Mouse (Mus musculus) adrenal gland, adult 2 months (tissue): ENCODE measurements around the gene Rasgef1b. TPM values are rescaled to one million over a fixed set of nuclear protein-coding genes. Genes with fewer than 3 reads are reported as not detected.

Experiments used
- DNase-seq: peaks from one replicate; pipeline ENCODE4 v3.0.0; 2021
- polyA plus RNA-seq: library from polyadenylated mRNA; depleted of rRNA; stranded (reverse); fragments of >200 nt; gene quantifications from 2 replicates; pipeline ENCODE4 v1.2.3, GENCODE M21; 2012
- total RNA-seq, 2 experiments: library from RNA; stranded (reverse); gene quantifications; 2 replicates each; pipeline ENCODE4 v1.2.3; 2021

Rasgef1b gene
- total and polyA plus RNA-seq, 3 experiments = 2.2 to 11.4 (median 9.1) TPM

DNA sequence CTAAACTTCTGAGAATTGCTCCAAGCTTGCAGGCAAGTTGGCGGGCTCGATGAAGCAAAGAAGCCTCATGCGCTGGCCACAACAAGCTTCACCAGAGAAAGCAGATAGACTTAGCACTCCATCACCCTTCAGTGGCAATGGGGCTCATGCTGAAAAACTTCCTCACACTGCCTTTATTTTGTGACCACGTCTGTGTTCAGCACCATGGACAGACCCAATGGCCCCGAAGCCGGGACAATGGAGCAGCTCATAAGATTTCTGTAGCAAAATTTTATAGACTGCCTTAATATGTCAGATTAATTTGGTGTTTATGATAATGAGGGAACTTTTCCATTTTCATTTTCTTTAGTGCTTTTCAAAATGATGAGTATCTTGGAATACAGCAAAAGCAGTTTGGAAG is 21.6 kb downstream of the Rasgef1b start:
- DNase-seq = no peak

DNA sequence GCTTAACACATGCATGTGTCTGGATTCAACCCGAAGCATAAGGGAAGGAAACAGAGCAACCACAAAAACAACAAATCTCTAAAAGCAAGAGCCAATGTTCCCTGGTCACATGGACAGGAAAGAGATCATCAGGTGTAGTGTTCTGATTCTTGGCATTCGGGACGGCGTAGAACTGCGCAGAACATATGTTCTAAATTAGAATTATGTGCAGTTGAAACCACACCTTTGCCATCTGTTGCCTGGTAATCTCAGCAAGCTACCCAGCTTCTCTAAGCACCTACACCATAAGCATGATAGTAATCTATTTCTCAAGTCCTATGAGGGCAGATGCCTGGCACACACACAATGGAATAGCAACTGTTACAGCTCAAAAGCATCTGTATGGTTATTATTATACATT is 27.1 kb downstream of the Rasgef1b start:
- no peak for DNase-seq

DNA sequence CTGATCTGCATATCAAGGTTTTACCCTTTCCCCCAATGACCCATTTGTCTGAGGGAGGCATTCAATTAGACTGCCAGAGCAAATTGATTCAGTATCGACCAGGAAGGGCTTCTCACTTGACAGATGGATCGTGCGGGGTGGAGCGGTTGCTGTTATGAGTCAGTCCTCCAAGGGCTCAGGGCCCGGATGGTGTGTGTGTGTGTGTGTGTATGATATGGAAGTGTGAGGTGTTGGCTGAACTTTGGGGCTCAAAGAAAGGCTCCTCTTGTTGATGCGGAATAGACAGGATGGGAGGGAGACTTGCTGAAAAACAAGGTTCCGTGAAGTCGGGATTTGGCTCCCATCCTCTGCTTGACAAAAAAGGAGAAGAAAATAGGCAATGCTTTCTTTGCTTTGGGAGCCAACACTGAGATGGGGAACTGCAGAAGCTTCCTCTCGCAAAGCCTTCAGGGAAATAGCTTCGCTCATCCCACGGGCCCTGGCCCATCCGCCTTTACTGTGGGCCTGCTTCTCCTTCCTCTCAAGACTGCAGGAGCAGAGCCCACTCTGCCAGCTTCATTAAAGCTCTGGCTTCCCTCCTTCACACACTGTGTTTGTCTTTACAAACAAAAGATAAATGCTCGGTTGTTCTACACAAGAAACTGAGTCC is 34.0 kb downstream of the Rasgef1b start:
- DNase-seq = no peak

DNA sequence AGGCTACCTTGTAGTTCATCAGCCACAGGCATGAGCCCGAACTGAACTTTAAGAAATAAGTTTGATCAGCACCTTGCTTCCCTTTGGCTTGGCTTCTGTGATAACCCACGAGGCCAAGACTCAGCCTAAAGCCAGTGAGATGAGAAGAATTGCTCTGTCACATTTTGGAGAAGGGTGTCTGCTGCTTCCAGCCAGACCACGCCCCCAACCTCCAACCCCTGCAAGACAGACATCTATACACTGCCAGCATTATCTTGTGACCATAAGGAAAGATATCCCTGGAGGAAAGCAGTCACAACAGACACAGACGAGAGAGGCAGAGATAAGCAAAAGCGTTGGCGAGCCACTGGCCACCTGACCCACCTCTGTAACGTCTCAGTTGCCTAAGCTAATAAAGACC is 39.0 kb downstream of the Rasgef1b start:
- DNase-seq = no peak

DNA sequence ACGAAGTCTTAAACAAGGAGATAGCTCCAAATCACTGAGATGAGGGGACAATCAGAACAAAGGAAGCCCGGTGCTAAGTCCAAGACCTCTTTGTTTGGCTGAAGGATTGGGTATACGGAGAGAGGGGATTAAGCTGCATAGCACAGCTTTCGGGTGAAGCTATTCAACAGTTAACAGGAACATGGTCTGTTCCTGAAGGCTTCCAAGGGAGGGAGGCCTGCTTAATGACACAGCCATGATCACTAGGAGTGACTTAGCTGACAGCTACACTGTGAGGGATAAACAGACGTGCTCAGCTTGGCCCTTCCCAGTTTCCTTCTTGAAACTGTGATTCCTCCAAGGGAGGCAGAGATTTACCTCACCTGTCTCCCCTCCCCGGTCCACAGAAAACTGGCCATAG is 41.0 kb downstream of the Rasgef1b start:
- DNase-seq = no peak

DNA sequence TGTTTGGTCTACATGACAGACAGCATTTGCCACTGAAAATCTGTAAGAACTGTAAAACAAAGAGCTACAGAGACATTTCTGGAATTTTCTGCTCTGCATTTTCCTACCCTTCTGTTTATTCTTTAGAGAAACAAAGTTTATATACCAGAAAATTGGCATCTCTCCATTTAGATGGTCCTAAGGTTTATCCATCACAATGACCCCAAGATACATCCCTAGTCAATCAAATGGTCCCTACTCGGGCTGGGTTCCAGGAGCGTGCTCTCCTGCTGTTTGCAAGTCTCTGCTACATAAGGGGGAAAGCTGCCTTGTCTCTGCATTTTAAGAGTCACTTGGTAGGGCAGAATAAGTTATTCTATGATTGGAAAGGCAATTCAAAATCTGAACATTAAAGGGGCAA is 44.8 kb downstream of the Rasgef1b start:
- no peak for DNase-seq

DNA sequence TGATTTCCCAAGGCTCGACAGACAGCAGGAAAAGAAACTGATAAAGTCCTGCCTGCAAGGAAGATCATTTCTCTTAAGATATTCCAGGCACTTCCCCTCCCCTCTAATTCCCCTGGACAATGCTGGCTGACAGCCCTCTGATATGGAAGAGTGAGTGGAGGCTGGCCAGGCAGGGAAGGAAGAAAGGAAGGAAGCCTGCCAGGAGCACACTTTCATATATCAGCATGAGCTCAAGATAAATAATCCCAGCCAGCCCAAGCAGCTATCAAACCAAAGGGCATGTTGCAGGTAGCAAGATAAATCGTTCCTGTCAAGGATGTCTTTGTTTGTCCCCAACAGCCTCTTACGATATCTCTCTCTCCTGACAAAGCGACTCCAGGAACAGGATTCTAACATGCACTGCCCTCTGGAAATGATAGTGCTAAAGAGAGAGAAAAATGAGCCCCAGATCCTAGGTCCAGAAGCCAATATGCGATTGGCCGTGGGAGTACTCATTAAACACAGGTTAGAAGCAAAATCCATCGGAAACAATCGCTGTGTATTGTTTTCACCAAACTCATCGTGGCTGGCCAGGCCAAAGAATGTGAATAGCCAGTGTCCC is 58.8 kb downstream of the Rasgef1b start:
- peak; percentile 23 for DNase-seq

DNA sequence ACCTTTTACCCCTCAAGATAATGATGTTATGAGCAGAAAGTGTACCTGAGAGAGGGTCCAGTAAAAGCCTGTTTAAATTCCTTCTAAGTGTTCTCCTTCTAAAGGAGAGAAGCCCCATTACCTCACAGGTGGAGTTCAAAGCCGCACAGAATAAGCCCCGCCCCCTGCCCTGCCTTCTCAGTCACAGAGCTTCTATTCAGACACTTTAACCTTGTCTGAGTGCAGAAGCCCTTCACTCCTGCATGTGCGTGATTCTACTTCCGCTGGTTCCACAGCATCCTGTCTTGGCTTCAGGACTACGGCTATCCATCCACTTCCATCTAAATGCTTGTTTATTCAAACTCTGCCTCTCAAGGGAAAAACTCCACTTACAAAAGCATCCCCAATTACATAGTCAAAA is 72.8 kb downstream of the Rasgef1b start:
- DNase-seq = no peak

DNA sequence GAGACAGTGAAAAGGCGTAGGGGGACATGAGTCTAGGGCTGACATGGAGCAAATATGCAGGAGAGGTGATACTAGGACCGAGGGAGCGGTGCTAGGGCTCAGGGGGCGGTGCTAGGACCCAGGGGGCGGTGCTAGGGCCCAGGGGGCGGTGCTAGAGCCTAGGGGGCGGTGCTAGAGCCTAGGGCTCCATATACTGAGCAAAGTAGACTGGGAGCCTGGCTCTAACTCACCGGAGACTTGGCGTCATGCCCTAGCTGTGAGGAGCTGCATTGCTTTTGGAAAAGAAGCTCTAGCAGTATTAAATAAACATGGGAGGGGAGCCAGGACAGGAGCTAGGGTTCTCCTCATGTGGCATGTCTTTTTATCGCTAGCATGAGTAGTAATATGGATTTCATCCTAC is 75.9 kb downstream of the Rasgef1b start:
- DNase-seq = no peak

DNA sequence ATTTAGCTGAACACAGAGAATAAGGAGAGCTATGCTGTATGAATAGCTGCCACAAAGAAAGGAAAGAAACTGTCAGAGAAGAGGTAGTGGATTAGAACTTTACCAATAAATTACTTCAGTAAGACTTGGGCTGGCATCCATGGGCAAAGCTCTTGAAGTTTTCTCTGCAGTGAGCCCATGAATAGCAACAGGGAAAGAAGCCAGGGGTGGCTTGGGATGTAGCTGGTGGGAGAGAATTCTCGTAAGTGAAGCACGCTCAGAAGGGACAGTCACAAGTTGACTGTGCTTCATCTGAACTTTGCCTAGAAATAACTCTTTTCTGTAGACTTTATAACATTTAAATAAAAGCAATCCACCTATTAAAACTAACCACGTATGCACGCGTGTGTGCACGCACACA is 87.5 kb downstream of the Rasgef1b start:
- no peak for DNase-seq

DNA sequence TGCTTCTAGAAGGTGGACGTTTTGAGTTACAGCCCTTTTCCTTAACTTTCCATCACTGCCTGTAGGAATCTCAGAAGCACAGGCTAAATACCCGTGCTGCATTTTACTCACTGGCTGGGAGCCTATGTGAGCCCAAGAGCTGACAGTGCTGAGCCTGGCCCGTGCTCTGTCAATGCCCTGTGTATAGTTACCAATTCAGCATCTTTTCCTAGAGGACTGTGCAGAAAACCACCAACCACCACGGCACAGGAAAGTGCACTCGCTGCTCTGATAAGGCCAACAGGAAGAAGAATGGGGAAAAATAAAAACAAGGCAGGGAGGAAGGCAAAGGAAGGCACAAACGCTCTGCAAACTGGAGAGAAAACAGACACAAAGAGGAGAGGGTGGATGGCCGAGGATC is 92.3 kb downstream of the Rasgef1b start:
- DNase-seq = no peak

DNA sequence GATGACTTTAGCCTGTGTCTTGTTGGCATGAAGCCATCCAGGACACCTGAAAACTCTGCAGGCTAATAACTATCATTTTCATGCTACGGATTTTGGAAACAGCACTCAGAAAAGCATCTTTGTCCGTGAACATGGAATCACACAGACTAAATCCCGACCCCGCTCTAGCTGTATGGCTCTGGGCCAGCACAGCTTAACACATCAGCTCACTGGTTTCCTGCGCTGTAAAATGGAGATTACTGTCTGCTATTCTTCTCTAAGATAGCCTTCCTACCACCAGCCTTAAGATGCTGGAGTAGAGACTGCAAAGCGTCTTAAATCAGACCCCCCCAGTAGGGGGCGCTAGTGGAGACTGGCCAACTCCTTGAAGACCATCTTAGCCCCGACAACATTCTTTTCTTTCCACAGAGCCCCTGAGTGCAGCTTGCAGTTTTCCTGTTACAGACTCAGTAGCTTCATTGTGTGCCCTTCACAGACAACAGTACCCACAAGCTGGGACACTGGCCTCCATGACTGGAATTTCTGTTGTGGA is 94.8 kb downstream of the Rasgef1b start:
- no peak for DNase-seq

DNA sequence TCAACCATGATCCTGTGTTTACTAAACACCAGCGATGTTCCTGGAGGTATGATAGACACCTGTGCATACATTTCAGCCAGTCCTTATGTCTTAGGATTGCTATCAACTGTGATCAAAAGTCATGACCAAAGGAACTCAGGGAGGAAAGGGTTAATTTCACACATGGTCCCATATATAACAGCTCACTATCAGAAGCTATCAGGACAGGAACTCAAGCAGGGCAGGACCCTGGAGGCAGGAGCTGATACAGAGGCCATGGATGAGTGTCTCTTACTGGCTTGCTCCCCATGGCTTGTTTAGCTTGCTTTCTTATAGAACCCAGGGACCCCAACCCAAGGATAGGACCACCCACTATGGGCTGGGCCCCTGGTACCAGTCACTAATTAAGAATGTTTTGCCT is 95.3 kb downstream of the Rasgef1b start:
- no peak for DNase-seq

DNA sequence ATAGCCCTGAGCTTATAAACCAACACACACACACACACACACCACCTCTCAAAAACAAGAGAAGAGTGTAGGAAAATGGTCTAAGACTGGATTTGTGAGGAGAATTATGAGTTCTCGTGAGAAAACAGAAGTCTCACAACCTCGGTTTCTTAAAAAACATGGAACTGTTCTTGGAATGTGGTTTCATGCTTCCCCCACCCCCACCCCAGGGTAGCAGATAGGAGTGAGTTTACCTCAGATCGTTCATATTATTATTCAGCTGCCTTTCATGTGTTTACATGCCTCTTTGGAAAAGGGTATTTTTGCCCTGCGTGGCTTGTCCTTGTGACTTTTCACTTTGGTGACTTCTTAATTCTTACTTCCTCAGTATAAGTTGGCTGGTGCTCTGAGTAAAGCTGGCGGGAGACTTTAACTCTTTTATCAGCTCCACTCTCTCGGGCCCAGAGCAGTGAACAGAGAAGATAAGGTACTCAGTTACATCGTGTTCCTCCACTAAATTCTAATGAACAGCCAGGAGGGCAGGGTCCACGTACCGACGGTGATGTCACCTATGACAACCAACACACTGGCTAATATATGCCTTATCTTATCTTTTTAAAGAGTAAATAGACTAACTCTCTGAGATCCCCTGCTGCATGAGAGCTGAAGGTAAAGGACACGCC is 96.1 kb downstream of the Rasgef1b start:
- no peak for DNase-seq

DNA sequence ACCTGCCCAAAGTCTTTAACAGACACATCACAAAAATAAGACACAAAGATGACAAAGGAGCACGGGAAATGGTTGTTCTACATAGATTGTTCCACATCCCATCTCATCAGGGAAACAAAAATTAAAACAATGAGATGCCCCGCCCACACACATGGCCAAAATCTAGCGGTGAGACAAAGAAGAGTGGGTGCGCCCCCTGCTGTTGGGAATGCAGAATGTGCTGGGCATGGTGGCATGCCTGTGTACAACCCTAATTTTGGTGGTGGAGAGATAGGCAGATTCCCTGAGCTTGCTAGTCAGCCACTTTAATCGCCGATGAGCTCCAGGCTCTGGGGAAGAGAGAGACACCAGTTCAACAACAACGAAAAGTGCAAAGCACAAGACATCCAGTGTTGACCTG is 98.8 kb downstream of the Rasgef1b start:
- peak; percentile 30 for DNase-seq

DNA sequence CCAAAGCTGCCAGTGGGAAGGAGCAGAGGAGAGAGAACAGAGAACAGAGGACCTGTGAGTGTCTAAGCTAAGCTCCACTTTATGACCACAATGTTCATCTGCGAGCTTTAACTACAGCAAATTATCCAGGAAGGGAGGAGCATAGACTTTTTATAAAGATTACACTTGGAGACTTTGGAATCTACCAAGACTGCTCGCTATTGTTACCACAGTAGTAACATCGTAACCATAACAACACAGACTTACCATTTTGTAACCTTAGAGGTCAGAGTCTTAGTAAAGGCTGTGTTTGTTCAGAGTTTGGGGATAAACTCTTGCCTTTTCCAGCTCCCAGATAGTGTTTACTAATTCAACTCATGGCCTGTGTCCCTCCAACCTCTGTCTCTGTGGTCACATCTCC is 103.3 kb downstream of the Rasgef1b start:
- DNase-seq = no peak

DNA sequence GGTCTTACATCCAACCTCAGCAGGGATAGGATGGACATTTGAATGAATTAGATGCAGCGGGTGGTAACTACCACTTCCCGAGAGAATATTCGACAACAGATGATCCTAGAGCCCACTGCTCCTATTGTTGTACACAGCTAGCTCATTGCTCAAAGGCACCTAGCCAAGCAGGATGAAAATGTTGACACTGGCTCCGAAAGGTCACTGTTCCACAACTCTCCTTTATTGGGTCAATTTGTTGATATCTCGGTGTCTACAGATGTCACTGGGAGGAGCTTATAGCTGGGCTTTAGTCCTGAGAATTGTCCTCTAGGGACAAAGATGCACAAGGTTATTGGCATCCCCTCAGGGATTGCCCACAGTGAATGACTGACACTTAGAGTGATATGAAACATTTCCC is 108.1 kb downstream of the Rasgef1b start:
- no peak for DNase-seq

DNA sequence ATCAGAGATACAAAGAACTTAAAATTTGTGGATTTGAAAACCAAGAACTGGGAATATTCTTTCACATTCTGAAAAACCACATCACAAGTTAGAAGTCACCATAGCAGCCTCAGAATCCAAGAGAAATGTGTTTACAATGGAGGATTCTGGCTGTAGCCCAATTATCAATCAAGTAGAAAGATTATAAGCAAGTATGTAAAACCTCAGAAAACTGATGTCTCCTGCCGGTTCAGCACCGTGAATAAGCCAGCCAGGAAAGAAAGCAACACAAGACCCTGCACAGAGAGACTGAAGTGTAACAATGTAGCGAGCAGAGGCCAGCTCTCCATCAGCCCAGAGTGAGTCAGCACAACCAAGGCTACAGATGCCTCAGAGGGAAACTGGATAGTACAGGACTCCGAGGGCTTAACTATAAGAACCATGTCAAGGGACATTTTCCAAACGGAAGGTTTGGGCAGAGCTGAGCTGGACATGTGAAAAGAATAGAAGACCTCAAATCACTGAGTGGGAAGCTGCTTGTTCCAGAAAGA is 111.5 kb downstream of the Rasgef1b start:
- peak; percentile 31 for DNase-seq

DNA sequence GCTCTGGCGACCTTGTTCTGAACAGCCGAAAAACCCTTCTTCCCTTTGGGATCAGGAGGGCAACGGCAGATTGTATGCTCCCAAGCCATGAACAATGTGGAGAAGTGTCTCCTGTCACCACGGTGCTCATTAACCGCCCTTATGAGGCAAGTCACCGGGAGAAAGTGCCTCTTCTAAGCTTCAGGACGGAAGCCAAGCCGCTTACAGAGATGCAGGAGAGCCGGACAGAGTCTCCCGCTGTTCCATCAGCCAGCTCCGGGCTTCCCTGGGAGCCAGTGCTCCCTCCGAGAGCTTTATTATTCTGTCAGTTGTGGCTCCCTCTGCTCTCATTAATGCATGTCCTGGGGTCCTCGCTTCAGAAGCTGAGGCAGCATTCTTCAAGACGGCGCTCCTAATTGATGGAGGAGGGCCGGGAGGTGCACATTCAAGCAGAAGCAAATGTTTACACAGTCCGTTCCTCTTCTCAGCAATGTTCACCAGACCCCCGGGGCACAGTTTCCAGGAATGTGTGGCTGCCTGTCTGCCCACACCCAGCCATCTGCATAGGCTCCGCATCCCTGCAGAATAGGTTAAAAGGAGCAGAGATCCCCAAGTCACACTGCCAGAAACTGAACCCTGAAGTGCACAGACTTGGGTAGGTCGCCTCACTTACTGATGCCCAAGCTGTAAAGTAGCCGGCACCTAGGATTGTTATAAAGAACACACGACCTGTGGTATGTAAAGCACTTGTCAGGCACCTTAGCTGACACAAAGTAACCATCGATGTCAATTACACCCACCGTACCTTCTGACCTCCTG is 115.3 kb downstream of the Rasgef1b start:
- no peak for DNase-seq

DNA sequence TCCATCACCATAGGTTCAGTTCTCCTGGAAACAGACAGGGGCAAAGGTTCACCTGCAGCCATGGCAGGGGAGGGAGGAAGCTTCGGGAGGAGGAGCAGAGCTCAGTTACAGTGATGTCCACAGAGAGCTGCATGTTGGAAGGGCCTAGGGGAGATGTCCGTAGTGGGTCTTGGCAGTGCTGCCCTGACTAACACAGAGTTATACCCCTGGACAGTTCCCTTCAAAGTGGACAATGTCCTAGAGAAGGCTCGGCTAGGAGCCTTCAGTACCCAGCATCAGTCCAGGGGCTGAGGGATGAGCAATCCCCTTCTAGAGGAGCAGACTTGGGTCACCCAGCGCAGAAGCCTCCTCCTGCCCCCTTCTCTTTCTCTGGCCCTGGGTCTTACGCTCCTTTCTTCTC is 121.3 kb downstream of the Rasgef1b start:
- no peak for DNase-seq

DNA sequence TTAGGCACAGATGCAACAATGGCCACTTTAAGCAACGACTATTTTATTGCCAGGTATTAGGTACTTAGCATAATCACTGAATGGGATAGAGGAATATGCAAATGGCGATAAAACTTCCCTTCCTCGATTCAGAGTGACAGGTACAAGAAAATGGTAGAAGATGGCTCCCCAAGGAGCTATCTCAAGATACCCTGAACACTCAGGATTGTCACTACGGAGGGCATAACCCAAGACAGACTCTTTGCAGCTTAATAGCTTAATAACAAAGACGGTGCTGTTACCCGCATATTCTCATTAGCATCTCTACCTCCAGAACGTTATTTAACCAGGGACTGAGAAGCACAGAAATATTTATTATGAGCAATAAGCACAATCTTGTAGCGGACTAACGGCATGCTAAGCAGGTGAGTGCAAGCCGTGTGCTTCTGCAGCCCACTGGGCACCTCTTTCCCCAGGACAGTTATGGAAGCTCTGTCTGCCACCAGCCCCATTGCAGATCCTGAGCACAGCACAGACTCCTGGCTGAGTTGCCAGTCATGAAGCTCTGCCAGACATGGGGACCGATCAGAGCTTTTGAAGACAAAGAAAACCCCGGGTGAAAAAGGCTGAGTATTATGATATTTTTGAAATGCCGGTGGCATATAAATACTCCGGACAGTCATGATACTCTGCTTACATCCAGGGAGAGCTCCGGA is 122.6 kb downstream of the Rasgef1b start:
- DNase-seq = no peak
